In the genomic region with DNA sequence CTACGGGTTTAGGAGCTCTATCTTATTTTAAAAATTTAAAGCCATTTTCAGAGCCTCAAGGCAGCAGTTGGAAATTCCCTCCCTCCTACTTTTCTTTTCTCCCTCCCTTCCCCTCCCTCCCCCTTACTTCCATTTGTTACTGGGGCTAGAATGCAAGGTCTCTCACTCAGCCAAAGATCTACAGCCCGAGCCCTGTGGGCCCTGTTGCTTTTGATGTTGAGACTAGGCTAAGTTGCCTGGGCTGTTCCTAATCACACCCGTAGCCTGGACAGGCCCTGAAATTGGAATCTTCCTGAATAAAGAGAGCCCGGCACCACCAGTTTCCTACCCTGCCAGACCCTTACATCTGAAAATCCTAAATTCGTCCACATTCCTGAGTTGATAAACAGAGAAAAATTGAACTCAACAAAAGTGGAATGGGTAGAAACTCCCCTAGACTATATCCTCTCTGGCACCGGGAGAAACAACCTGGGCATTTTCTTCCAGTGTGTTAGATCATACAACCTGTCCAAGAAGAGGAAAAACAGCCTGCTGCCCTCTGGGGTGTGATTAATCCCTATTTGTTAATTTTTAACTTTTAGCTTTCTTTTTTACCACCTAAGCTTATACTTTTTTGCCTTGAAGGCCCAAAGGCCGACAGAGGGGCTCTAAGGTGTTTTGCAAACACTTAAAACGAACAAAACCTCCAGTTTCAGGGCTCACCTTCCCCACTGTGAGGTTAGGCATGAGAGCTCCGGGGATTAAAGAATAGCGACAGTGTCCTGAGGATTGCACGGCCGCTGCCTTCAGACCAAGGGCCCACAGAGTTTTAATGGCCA, we compare ENCODE assay signal across 13 mouse cellular contexts.
DNase-seq lines count a peak whose midpoint lies in the region; ATAC-seq lines count a peak whose summit lies in the region.
"Had no signal": no experiment of that assay in that cellular context is flagged by ENCODE, and none has a peak within 500 bp of the region (broad histone marks: within the 10 kb centered on the region; RNA-seq: fewer than 3 reads in every experiment).

No protein-coding gene starts in this region.

- no peak overlapping the region for H3K4me3 ChIP-seq in forebrain, embryonic 11.5 days (ENCODE audit: low read depth, low read length)
- no peak overlapping the region for H3K4me3 ChIP-seq in forebrain, embryonic 16.5 days (replicated peaks; ENCODE audit: low read length)
- no peak overlapping the region for H3K4me3 ChIP-seq in kidney, embryonic 15.5 days (replicated peaks)
- H3K4me3 ChIP-seq in liver, embryonic 13.5 days (replicated peaks), result no peak overlapping the region
- H3K4me3 ChIP-seq: embryonic facial prominence, embryonic 12.5 days; heart, embryonic 13.5 days had no signal

- WGBS in forebrain, embryonic 11.5 days, result 16% methylated on average over 12 of the region's 12 CpGs
- WGBS in forebrain, embryonic 16.5 days, result 22% methylated on average over 12 of the region's 12 CpGs
- WGBS in kidney, embryonic 15.5 days, result 27% methylated on average over 12 of the region's 12 CpGs
- 53% methylated on average over 12 of the region's 12 CpGs for WGBS in liver, embryonic 13.5 days (ENCODE audit: insufficient replicate concordance)

- intact Hi-C loops in heart, postnatal 25 days (cut with DNase I), result no loop called here

- H3K36me3 ChIP-seq in forebrain, embryonic 11.5 days (ENCODE audit: control insufficient read depth, insufficient read depth, low read length), result no peaks in the 10 kb centered on the region
- H3K36me3 ChIP-seq in forebrain, embryonic 16.5 days (ENCODE audit: control insufficient read depth, insufficient read depth), result no peaks in the 10 kb centered on the region
- H3K36me3 ChIP-seq in kidney, embryonic 15.5 days, result no peaks in the 10 kb centered on the region
- H3K36me3 ChIP-seq in liver, embryonic 13.5 days, result no peaks in the 10 kb centered on the region
- H3K36me3 ChIP-seq: embryonic facial prominence, embryonic 12.5 days; G1E; heart, embryonic 13.5 days had no signal

- H3K27ac ChIP-seq in forebrain, embryonic 11.5 days (ENCODE audit: low read depth, low read length), result no peak overlapping the region
- H3K27ac ChIP-seq in forebrain, embryonic 16.5 days (ENCODE audit: low read length), result no peak overlapping the region
- peak overlapping the region; percentile 92 for H3K27ac ChIP-seq in kidney, embryonic 15.5 days
- H3K27ac ChIP-seq in liver, embryonic 13.5 days, result peak overlapping the region; percentile 6
- H3K27ac ChIP-seq: embryonic facial prominence, embryonic 12.5 days; heart, embryonic 13.5 days had no signal

- DNase-seq in forebrain, embryonic 11.5 days (ENCODE audit: low spot score), result peak; percentile 34
- DNase-seq in embryo, embryonic 10.5 days (ENCODE audit: low spot score), result peak; percentile 71
- no peak for DNase-seq in liver, embryonic 13.5 days
- no peak for DNase-seq in retina, postnatal 1 day
- no peak for DNase-seq in adrenal gland, postnatal 36 days
- DNase-seq in heart, postnatal 25 days (ENCODE audit: low spot score), result no peak
- DNase-seq: thymus, postnatal 25 days had no signal

- H3K9ac ChIP-seq in forebrain, embryonic 11.5 days (ENCODE audit: low read length), result no peak overlapping the region
- H3K9ac ChIP-seq in forebrain, embryonic 16.5 days (replicated peaks; ENCODE audit: low read depth, low read length), result no peak overlapping the region
- no peak overlapping the region for H3K9ac ChIP-seq in kidney, embryonic 15.5 days
- H3K9ac ChIP-seq in liver, embryonic 13.5 days, result no peak overlapping the region
- H3K9ac ChIP-seq: embryonic facial prominence, embryonic 12.5 days; heart, embryonic 13.5 days had no signal

- H3K4me1 ChIP-seq in forebrain, embryonic 11.5 days (replicated peaks; ENCODE audit: control insufficient read depth, insufficient read depth, low read length), result no peaks in the 10 kb centered on the region
- H3K4me1 ChIP-seq in forebrain, embryonic 16.5 days (replicated peaks; ENCODE audit: control insufficient read depth, insufficient read depth, low read length), result no peaks in the 10 kb centered on the region
- peaks cover 38% of the 10 kb centered on the region for H3K4me1 ChIP-seq in kidney, embryonic 15.5 days
- H3K4me1 ChIP-seq in liver, embryonic 13.5 days (replicated peaks), result no peaks in the 10 kb centered on the region
- H3K4me1 ChIP-seq: embryonic facial prominence, embryonic 12.5 days had no signal

- no peaks in the 10 kb centered on the region for H3K27me3 ChIP-seq in forebrain, embryonic 11.5 days (ENCODE audit: control insufficient read depth, insufficient read depth, low read length)
- no peaks in the 10 kb centered on the region for H3K27me3 ChIP-seq in forebrain, embryonic 16.5 days (replicated peaks; ENCODE audit: control insufficient read depth, insufficient read depth, low read length)
- no peaks in the 10 kb centered on the region for H3K27me3 ChIP-seq in kidney, embryonic 15.5 days
- no peaks in the 10 kb centered on the region for H3K27me3 ChIP-seq in liver, embryonic 13.5 days
- H3K27me3 ChIP-seq: embryonic facial prominence, embryonic 12.5 days; heart, embryonic 13.5 days had no signal

- no peak overlapping the region for H3K4me2 ChIP-seq in forebrain, embryonic 11.5 days (ENCODE audit: low read depth, low read length, severe bottlenecking)
- H3K4me2 ChIP-seq in forebrain, embryonic 16.5 days (ENCODE audit: low read length), result no peak overlapping the region
- H3K4me2 ChIP-seq in kidney, embryonic 15.5 days, result peak overlapping the region; percentile 19; the same call in 1 of the 2 replicates
- no peak overlapping the region for H3K4me2 ChIP-seq in liver, embryonic 13.5 days
- H3K4me2 ChIP-seq: embryonic facial prominence, embryonic 12.5 days; heart, embryonic 13.5 days had no signal

- no peak for ATAC-seq in forebrain, embryonic 11.5 days (replicated peaks; ENCODE audit: low FRiP score)
- ATAC-seq in forebrain, embryonic 16.5 days, result no peak
- peak; percentile 59 for ATAC-seq in kidney, embryonic 15.5 days (replicated peaks; ENCODE audit: low FRiP score)
- ATAC-seq in liver, embryonic 13.5 days (ENCODE audit: low read depth), result no peak
- ATAC-seq: inflammation-experienced regulatory T-cells, adult 6 months had no signal

- no peaks in the 10 kb centered on the region; the same call in 1 of the 2 replicates for H3K9me3 ChIP-seq in forebrain, embryonic 11.5 days (ENCODE audit: control insufficient read depth, low read length)
- H3K9me3 ChIP-seq in forebrain, embryonic 16.5 days (ENCODE audit: control insufficient read depth, low read length), result peaks cover 16% of the 10 kb centered on the region
- H3K9me3 ChIP-seq in kidney, embryonic 15.5 days (replicated peaks), result peaks cover 4% of the 10 kb centered on the region; the same call in 1 of the 2 replicates
- H3K9me3 ChIP-seq in liver, embryonic 13.5 days (replicated peaks), result no peaks in the 10 kb centered on the region
- H3K9me3 ChIP-seq: heart, embryonic 13.5 days had no signal

Comparison
In these comparisons a context has a peak if more than half of its experiments do, and no peak if none do; other contexts are left out.
1. DNase-seq: peak in forebrain, embryonic 11.5 days (single experiment) and embryo, embryonic 10.5 days (single experiment); none in liver, embryonic 13.5 days (single experiment), retina, postnatal 1 day (single experiment), adrenal gland, postnatal 36 days (0 of 2) and heart, postnatal 25 days (single experiment).
2. H3K27ac ChIP-seq: peak in kidney, embryonic 15.5 days (single experiment) and liver, embryonic 13.5 days (single experiment); none in forebrain, embryonic 11.5 days (single experiment) and forebrain, embryonic 16.5 days (single experiment).